Mouse (Mus musculus) brain, embryonic 14.5 days (tissue): ENCODE data around the gene Abhd12.

Experiments used
- CTCF ChIP-seq: fragments of 200-500 bp; IDR thresholded peaks from 2 replicates; pipeline ENCODE4 v1.5.1; 2012; ENCODE audit warnings: inconsistent platforms, mild to moderate bottlenecking, moderate library complexity, borderline replicate concordance; ENCODE audit not compliant: insufficient read depth, insufficient read length; ENCODE audit errors: extremely low read depth
- POLR2A ChIP-seq: fragments of 200-500 bp; IDR thresholded peaks from 2 replicates; pipeline ENCODE4 v1.6.1; 2012; ENCODE audit warnings: mild to moderate bottlenecking, inconsistent platforms, borderline replicate concordance; ENCODE audit not compliant: poor library complexity, insufficient read depth, insufficient read length, severe bottlenecking; ENCODE audit errors: extremely low read depth

- TF ChIP-seq CTCF = no peak
- no peak for TF ChIP-seq POLR2A
Measured at GRCm38 (mm10) chr2:150884075-150884778, 20.3 kb downstream of the Abhd12 start.
